Mouse (Mus musculus) kidney, adult 2 months (tissue): ENCODE measurements around the gene Xrn1.

Experiments used
- CTCF ChIP-seq: fragments of 200-500 bp; conservative IDR thresholded peaks from 2 replicates; pipeline ENCODE4 v1.5.1; 2011; ENCODE audit warnings: low read depth, mild to moderate bottlenecking, control low read depth, low read length, moderate library complexity, mixed read lengths; ENCODE audit not compliant: insufficient read depth, insufficient read length
- POLR2A ChIP-seq: fragments of 200-500 bp; IDR thresholded peaks from one replicate; pipeline ENCODE4 v1.6.1; 2011; ENCODE audit warnings: low read depth, low read length, control low read depth

DNA sequence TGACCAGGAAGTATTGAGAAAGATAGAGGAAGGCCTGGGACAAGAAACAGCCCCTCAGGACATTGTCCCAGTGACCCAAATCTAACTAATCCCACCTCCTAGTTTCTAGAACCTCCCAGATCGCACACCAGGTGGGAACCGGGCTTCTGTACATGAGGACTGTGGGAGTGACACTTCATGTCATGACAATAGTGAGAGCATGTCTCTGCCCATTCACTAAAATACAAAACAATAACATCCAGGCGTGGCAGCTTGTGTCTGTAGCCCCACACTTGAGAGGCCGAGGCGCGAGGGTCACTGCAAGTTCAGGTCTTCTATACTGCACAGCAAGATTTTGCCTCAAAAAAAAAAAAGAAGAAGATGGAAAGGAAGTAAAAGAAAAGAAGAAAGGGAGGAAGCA, 25.3 kb downstream of the Xrn1 start:
- TF ChIP-seq POLR2A (no peak), CTCF (no peak)
